Mouse (Mus musculus): ENCODE data around the gene Tmem8b. TPM values are rescaled to one million over a fixed set of nuclear protein-coding genes. Genes with fewer than 3 reads are reported as not detected.
A peak's percentile ranks its signal among the peaks of the same experiment; 100 is the strongest.

Tmem8b gene
- total RNA-seq, 2 experiments from 2014 or later: 15.8 to 16.9 TPM

DNA sequence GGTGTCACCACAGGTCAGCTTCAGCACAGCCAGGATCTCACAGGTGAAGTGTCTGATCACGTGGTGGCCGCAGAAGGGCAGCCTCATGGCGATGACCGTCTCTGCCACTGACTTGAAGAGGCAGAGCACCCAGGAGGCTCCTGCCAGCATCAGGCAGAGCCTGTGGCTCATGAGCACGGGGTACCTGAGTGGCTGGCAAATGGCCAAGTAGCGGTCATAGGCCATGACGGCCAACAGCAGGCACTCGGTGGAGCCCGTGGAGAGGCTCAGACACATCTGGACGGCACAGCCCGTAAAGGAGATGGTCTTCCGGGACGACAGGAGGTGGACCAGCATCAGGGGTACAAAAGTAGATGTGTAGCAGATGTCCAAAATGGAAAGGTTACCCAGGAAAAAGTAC, 37.2 kb downstream of the Tmem8b start:
- intact Hi-C loops (cut with DNase I): no loop called here
- DNase-seq (ENCODE audit: low spot score): no peak

DNA sequence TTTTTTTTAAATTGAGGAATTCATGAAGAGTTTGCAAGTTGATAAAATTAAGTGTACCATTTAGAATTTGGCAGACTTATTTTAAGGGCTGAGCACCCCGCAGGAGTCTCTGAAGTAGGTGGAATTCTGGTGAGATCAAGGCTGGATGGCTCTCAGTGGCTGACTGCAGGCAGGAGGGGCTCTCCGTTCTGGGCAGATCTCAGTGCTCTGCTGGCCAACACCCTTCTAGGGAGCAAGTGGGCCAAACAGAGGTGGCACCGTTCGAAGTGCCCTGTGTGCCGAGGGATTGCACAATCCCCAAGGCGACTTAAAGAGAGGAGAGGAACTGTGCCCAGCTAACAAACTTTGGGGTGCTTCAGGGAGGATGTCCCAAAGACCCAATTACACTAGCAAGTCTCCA, 41.1 kb downstream of the Tmem8b start, which contains the start of gene Olfr71:
Gene Olfr71 (minus strand): TSS at position 387 of the 400 bp plus-strand sequence.
- intact Hi-C loops (cut with DNase I): loop anchor here (5.0 kb wide), 2 partner anchors 178 to 273 kb away; no protein-coding TSS in a partner anchor
- DNase-seq (ENCODE audit: low spot score): no peak

DNA sequence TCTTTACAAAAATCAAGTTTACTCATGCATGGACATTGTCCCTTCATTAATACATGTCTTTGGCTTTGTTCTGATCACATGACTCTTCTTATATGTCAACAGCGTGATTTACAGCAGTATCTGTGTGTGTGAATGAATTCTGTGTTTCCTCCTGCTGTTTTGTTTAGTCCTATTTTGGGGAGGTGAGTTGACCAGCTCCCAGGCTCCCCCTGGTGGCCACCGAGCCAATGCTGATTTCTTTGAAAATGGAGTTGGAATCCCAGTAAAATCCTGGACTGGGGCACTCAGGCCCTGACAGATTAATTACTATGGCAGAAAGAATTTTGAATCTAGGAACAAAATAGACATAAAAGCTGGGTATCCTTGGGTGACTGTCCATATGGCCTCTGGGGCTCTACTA, 43.0 kb downstream of the Tmem8b start:
- intact Hi-C loops (cut with DNase I): loop anchor here (1.0 to 5.0 kb wide), 4 partner anchors 40 to 275 kb away; no protein-coding TSS in a partner anchor
- DNase-seq (ENCODE audit: low spot score): peak; percentile 33

DNA sequence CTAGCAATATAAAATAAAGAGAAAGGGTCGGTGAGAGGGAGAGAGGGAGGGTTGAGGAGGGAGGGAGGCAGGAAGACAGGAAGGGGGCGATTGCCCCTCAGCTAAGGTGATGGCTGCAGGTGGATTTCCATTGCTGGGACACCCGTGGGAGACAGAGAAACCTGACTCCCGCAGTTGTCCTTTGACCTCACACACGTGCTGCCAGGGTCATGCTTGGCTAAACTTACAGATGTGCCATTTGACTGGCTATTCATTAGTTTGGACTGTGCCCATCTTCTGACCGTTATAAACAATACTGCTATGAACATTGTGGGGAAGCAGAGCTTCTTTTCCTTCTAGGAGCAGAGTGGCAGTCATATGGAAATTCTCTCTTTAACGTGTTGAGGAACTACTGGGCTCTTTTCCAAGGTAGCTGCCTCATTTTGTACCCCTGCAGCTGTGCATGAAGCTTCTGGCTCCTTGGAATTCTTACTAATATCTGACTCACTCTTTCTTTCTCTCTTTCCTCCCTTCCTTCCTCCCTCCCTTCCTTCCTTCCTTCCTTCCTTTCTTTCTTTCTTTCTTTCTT, 45.0 kb downstream of the Tmem8b start:
- intact Hi-C loops (cut with DNase I): loop anchor here (5.0 kb wide), 2 partner anchors 181 to 276 kb away; no protein-coding TSS in a partner anchor

DNA sequence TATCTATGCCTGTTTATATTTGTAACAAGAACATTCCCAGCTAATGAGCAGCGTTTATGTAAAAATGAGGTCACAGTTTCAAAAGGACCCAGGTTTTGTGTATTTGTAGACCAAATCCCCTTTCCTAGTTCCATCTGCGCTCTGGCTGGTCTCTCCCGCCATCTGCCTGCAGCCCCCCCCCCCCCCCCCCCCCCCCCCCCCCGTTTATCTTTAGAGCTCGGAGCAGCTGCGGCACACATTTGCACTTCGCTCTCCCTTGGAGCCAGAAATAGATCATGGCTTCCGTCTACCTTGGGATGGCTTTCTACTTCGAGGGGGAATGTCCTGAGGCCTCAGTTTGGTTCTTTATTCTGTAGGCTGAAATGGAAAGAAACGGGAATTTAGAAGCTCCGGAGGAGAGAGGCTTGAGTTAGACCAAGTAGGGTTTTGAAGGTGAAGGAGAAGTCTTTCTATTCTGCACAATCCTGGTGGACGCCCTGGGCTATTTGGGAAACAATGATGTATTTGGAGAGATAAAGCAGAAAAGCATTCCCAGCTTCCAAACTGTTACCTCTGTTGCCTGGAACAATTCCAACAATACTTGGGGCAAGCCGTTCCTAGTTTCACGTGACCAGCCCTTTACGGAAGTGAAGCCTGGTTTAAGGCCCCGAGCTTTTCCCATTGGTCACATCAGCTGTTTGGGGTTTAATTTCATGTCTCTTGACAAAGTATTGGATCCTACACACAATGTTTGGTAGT, 51.9 kb downstream of the Tmem8b start:
- intact Hi-C loops (cut with DNase I): no loop called here
- DNase-seq (ENCODE audit: low spot score): no peak

More for the DNA sequence above, 45.0 kb downstream of the Tmem8b start:
- DNase-seq (ENCODE audit: low spot score): no peak

DNA sequence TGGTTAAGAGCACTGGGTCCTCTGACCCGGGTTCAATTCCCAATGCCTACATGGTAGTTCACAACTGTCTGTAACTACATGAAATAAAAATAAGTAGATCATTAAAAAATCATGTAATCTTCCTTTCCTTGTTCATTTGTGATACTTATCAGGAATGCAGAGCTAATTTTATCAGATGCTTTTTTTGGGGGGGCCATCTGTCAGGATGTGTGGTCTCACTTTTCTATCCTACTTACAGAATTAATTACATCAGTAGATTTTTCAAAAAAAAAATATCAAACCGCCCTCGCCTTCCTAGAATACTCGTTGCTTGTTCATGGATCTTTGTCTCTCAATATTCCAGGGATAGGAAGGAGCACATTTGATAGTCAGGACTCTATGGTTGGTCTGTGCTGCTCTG, 53.4 kb downstream of the Tmem8b start:
- intact Hi-C loops (cut with DNase I): loop anchor here (2.0 kb wide), 1 partner anchor 139 kb away; no protein-coding TSS in a partner anchor
- no peak for DNase-seq (ENCODE audit: low spot score)

DNA sequence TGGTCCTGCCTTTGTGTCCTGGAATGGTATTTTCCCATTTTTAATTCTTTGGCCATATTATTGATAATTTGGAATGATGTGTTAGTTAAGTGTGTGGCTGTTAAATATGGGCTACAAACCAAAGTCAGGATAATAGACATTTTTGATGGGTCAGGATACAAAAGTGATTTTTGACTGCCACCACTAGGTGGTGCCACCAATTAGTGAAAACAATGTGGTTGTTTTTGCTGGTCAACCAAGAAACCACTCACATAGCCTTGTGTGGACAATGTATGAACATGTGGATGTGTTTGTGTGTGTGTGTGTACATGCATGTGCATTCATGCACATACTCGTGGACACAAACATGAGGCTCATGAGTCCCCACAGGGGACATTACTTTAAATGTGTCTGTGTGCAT, 56.0 kb downstream of the Tmem8b start:
- no peak for DNase-seq (ENCODE audit: low spot score)

DNA sequence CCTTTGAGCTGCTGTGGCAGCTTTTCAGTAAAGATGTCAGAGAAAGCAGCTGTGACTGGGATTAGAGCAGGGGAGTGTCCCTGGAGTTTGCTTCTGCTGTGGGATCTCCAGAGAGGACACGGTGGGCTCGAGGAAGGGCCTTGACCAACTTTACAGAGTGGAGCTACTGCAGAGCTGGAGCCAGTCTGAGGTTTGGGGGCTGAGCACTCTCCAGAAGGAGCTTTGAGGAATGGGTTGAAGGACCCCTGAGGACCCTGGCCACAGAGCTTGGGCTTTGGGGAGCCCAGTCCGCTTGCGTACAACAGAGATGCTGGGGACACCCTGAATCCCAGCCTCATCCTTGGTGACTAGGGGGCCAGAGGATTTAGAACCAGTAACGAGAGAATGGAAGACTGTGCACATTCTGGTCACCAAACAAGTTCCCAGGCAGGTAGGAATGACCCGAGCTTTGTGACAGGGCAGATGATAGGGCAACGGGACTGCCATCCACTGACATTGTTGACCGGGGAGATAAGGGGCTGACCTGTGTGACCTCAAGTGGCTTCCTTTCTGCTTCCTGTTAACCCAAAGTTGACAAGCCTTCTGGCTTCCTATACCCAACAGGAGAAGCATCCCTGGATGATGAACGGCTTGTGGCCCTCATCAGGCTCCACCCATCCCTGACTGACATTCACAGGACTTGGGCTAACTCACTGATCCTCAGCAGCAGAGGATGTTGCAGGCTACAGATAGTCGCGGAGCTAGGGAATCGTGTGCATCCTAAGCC, 57.6 kb downstream of the Tmem8b start:
- DNase-seq (ENCODE audit: low spot score): no peak
- intact Hi-C loops (cut with DNase I): loop anchor here (1.0 to 5.0 kb wide), 2 partner anchors 17 to 36 kb away; no protein-coding TSS in a partner anchor

More for the DNA sequence above, 56.0 kb downstream of the Tmem8b start:
- intact Hi-C loops (cut with DNase I): loop anchor here (5.0 kb wide), 1 partner anchor 38 kb away; no protein-coding TSS in a partner anchor

DNA sequence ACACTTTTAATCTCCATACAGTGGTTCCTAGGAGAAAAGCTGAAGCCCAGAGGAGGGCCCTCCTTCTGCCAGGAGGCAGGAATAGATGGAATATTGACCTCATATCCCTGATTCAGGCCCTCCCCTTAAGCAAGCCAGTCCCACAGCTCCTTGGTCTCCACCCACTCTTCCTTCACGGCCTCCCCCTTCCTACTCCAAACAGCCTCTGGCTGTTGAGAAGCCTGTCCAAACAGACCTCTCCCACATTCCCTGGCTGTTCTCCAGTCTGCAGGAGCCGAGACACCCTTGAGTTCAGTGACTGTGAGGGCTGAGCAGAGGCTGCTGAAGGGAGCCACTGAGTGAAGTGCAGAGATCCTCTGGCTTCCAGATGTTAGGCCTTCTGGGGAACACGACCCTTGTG, 58.2 kb downstream of the Tmem8b start, which contains the start of gene Hrct1:
Gene Hrct1 (plus strand): TSS at position 194 of the 400 bp plus-strand sequence.
- intact Hi-C loops (cut with DNase I): loop anchor here (1.0 to 5.0 kb wide), 2 partner anchors 16 to 35 kb away; no protein-coding TSS in a partner anchor
- DNase-seq (ENCODE audit: low spot score): peak; percentile 92

DNA sequence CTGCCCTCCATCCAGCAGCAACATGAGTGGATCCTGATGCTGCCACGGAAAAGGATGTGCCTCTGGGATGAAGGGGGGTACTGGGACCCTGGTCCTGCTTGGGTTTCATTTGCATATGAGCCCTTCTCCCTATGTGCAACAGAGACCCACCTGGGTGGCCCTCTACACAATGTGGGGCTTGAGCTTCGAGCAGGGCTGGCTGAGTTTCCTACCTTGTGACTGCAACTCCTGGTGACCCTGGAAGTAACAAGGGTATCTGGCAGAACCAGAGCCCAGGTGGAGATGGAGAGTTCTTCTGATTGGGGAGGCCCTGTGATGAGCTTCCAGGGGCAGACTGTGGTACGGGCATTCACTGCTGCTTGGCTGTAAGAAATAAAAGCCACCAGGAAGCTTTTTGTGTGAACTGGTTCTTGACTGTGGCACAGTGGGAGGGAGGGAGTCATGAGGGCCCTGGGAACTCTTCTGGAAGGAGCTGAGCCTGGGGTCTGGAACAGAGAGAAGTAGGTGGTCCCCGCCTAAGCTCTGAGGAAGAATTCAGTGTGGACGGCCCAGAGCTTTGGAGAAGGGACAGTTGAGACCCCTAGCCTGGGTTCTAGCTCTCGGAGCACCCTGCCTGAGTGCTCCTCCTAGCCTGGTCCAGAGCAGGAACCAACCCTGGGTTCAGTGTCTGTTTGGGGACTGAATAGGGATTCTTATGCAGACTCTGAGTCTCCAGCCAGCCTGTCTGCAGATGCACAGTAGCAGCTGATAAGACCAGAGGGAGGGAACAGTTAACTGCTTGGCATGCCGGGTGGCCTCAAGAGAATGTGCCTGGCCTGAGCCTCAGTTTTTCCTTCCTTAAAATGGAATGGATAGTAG, 59.2 kb downstream of the Tmem8b start:
- no peak for DNase-seq (ENCODE audit: low spot score)
- intact Hi-C loops (cut with DNase I): loop anchor here (5.0 kb wide), 1 partner anchor 34 kb away; no protein-coding TSS in a partner anchor

DNA sequence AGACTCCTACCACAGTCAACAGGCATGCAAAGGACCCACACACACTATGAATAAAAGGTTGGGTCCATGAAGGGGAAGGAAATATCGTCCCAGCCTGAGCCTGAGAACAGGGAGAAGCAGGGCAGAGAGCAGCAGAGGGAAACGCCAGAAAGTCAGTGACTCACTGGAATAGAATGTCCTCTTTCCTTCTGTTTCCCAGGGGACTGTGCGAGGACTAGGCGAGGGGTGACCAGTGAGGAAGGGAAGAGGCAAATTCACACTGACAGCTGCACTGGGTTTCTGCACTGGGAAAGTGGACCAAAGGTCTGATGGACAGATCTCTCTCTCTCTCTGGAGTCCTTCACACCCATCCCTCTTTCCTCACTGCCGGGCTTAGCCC, 59.8 kb downstream of the Tmem8b start:
- intact Hi-C loops (cut with DNase I): loop anchor here (5.0 kb wide), 1 partner anchor 34 kb away; no protein-coding TSS in a partner anchor
- peak; percentile 81 for DNase-seq (ENCODE audit: low spot score)

DNA sequence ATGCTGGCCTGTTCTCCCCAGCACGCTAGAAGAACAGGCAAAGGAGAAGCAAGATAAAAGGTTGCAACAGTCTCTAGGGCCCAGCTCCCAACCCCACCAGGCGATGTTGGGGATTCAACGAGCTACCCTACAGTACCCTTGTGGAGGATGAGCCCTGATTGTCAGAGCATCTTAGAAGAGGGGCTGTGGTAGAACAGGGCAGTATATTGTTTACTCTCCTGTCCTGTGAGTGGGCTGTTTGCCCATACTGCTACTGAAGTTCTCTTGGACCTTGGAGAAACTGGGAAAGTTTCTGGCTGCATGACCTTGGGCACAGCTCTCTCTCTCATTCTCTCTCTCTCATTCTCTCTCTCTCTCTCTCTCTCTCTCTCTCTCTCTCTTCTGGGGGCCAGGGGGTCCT, 60.4 kb downstream of the Tmem8b start:
- intact Hi-C loops (cut with DNase I): loop anchor here (5.0 kb wide), 1 partner anchor 33 kb away; no protein-coding TSS in a partner anchor
- no peak for DNase-seq (ENCODE audit: low spot score)

DNA sequence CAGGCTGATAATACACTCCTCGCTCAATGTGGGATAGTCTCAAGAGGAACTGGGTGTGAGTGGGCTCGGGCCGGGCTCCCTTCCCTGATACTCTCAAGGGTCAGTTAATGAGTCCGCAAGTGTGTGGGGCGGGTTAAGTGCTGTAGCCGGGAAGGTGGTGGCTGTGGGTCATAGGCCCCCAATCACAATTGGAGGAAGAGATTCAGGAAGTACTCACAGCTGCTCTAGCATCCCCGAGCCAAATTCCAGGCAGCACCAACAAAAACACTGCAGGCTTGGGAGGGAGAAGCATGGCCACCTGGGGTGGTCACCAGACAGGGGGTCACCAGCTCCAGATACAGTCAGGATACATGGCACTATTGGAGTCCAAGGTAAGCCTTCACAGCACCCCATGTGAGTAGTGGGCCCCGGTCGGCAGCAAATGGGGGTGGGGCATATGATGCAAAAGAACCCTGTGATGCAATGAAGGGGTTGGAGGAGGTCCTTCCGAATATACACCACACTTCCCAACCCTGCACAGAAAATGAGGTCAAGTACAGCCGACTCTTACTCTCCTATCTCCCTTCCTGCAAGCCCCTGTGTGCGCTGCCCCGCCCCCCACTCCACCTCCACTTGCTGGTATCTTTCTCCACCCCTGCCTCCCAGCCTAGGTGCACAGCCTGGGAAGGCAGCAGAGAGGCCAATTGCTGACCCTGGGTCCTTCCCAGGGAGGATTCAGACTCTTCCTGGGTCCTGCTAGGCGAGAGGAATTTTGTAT, 61.2 kb downstream of the Tmem8b start, which contains the start of gene Spaar:
Gene Spaar (plus strand): TSS at position 241 of the 757 bp plus-strand sequence.
- DNase-seq (ENCODE audit: low spot score): peak; percentile 79
- intact Hi-C loops (cut with DNase I): loop anchor here (5.0 kb wide), 1 partner anchor 32 kb away; no protein-coding TSS in a partner anchor

DNA sequence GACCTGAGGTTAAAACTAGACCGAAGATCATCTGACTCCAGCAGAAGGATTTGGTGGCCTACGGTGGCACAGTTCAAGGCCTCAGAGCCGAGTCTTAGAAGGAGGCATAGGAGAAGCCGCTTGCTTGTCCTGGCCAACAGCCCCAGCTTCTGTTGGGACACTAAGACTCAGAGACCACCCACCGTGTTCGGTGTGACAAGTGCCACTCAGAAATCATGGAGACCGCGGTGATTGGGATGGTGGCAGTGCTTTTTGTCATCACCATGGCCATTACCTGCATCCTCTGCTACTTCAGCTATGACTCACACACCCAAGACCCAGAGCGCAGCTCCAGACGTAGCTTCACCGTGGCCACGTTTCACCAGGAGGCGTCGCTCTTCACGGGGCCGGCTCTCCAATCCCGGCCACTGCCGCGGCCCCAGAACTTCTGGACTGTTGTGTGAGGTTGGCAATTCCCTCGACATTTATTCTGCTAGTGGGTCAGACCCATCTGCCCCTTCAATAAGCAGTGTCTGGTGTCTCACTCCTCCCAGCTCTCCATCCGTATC, 62.1 kb downstream of the Tmem8b start:
- no peak for DNase-seq (ENCODE audit: low spot score)
- intact Hi-C loops (cut with DNase I): no loop called here

DNA sequence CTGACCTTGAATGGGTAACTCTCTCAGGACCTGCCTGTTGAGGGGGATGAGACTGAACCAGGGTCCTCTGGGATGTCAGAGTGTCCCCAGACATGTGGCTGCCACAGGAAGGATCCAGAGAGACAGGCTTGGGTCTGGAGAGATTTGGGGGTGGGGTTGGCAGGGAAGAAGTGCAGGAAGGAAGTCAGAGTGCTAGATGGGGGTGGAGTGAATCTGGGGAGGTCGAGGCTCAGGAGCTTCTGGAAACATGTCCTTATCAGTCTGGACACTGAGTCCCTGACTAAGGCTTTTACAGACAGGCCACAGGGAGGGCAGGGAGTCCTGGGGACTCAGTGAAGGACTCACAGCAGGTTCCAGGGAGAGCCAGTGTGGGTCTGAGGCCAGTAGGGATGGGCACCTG, 63.4 kb downstream of the Tmem8b start:
- no peak for DNase-seq (ENCODE audit: low spot score)
- intact Hi-C loops (cut with DNase I): no loop called here

DNA sequence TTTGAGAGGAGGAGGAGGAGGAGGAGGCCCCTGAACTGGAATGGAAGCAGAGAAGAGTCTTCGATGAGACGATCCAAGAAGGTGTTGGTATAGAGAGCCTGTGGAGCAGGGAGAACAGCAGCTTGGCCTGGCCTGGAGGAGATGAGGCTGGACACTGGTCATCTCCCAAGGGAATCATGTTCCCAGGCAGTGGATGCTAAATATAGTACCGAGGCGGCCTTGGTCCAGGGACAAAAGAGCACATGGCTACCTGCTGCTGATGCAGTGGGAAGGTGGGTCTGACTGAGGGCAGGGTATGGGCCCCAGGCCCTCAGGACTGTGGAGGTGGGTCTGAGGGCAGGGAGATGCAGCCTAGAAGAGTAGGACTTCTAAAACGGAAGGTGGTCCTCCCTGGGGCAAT, 64.4 kb downstream of the Tmem8b start:
- intact Hi-C loops (cut with DNase I): no loop called here
- DNase-seq (ENCODE audit: low spot score): no peak

DNA sequence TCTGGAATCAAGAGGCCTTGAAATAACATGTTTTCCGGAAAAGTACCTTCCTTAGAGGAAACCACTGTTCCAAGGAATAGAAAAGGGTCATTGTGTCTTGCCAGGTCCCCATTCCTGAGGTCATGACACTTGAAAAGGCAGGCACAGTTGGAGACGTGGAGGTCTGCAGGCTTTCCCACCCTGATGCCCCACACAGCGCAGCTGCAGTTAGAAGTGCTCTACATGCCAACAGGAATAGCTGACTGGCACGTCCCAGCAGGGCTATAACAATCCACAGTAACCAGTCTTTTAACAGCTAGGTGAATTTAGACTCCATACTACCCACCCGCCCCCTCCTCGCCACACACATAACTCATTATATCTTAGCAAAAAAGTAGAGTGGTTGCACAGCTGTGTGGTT, 68.4 kb downstream of the Tmem8b start:
- no peak for DNase-seq (ENCODE audit: low spot score)
- intact Hi-C loops (cut with DNase I): no loop called here

Measured in heart, postnatal 25 days (tissue).